Mouse (Mus musculus) cerebellum, adult (tissue): Measurements from ENCODE around the gene Efna1.

Experiments
- ATAC-seq: cut with Nextera tagmentation; 2 replicates; pipeline ENCODE4 v1.9.2; 2017; ENCODE audit warnings: mild to moderate bottlenecking, moderate library complexity, mixed read lengths; ENCODE audit not compliant: insufficient number of reproducible peaks, low FRiP score, low TSS enrichment

Efna1 gene

GRCm38 (mm10) chr3:89280606-89281511, at the start of gene Efna1:
Gene Efna1, minus strand, starts transcription at chr3:89281142.
- ATAC-seq: no peak

- ATAC-seq: no peak
These were observed 49.4 kb upstream of the Efna1 start for GRCm38 (mm10) chr3:89330346-89330745.

- no peak for ATAC-seq
These were observed 47.7 kb upstream of the Efna1 start for GRCm38 (mm10) chr3:89328623-89329022.

GRCm38 (mm10) chr3:89327371-89327870, 46.5 kb upstream of the Efna1 start:
- no peak for ATAC-seq

- ATAC-seq: no peak
These were observed 44.9 kb upstream of the Efna1 start for GRCm38 (mm10) chr3:89325882-89326281.

GRCm38 (mm10) chr3:89322514-89323165, 41.7 kb upstream of the Efna1 start, which contains the start of gene Efna3:
Gene Efna3, minus strand, starts transcription at chr3:89322965.
- no peak for ATAC-seq

- no peak for ATAC-seq
These were observed 41.2 kb upstream of the Efna1 start for GRCm38 (mm10) chr3:89322131-89322500.

GRCm38 (mm10) chr3:89321183-89322130, 40.5 kb upstream of the Efna1 start:
- no peak for ATAC-seq

DNA sequence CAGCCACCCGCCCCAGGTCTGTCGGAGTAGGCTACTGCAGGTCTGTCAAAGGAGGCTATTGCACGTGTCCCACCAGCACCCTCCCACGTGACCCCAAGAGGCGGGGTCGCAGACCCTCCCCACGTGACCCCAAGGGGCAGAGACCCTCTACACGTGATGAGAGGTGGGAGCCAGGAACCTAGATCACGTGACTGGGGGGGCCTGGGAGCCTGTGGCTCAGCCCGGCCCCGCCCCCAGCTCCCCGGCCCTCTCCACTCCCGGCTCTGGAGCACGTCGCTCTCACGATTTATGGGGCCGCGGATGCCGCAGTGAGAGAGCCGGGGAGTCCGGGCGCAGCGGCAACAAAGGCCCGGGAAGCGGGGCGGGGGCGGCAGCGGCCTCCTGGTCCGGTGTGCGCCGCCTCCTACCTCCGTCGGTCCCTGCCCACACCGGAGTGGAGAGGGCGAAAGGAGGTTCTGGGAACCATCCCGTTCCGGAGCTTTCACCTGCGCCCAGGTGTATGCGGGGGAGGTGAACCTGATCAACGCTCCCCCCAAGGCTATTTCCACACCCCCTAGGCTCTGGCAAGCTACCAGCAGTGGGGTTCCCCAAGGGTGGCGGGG, 39.7 kb upstream of the Efna1 start:
- no peak for ATAC-seq

DNA sequence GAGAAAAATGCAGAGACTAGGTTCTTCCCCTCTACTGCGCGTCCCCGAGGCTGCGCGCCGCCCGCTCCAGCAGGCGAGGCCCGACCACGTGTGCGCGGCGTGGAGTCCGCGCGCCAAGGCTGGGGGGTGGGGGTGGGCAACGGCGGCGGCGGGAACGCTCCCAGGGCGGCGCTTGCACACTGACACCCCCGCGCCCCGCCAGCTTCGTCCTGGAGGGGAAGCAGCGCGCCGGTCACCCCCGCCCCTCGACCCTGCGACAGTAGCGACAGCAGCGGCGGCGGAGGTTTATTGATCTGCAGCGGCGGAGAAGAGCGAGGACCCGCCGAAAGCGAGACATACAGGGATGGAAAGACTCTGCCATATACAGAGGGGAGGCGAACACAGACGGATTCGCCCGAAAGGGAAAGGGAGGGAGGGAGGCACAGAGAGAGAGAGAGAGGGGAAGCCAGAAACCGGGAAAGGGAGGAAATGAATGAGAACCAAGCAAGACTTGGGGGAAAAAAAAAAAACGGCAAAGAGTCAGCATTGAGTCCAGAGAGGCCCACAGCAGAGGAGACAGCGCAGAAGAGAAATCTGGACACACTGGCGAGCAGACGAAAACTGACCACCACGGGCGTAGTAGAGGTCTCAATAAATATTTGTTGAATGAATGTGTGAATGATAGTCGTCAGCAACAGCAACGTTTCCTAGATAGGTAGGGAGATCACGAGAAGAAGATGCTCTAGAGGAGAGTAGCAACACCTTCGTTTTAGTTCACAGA, 38.8 kb upstream of the Efna1 start:
- no peak for ATAC-seq

GRCm38 (mm10) chr3:89318971-89319590, 38.1 kb upstream of the Efna1 start:
- ATAC-seq: no peak

GRCm38 (mm10) chr3:89318316-89318715, 37.4 kb upstream of the Efna1 start:
- no peak for ATAC-seq

DNA sequence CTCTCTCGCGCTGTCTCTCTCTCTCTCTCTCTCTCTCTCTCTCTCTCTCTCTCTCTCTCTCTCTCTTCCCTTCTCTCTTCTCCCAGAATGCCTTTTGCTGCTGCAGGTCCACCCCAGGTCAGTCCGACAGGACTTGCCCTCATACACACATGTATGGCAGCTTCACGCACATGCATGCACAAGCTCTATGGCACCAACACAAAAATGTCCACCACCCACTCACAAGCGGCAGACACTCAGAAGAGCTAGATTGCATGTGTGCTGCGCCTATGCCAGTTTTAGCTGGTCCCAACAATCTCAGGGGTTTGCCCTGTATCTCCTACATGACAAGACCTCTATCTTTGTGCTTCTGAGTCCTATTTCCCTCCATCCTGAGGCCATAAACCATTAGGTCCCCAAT, 36.3 kb upstream of the Efna1 start:
- no peak for ATAC-seq

GRCm38 (mm10) chr3:89316833-89317232, 35.9 kb upstream of the Efna1 start:
- peak; percentile 40; the same call in 1 of the 2 replicates for ATAC-seq

- ATAC-seq: no peak
These were observed 35.2 kb upstream of the Efna1 start for GRCm38 (mm10) chr3:89315930-89316831.

- ATAC-seq: 0 out of 2 replicates have a peak, but pooled peaks have one; percentile 9
These were observed 34.4 kb upstream of the Efna1 start for GRCm38 (mm10) chr3:89315195-89315929.

DNA sequence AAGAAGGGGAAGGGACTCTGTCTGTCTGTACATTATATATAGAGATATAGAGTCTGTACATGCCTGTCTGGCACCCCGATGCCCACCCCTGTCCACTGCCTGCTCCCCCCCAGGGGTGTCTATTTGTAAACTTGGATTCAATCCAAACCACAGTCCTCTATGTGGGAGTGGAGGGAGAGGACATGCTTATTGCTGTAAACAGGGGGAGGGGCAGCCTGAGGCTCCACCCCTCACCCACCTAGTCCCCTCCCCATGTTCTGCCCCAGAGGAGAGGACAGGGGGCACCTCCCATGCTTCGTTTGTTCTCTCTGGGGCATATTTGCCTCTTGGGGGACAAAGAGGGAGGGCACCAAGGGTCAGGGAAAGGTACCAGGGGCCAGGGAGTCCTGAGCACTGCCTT, 33.8 kb upstream of the Efna1 start:
- ATAC-seq: no peak
